Mouse (Mus musculus) layer of hippocampus, adult 9-10 months (tissue): Measurements from ENCODE around the gene Cd300lb.

Source experiments
- DNase-seq: peaks from one replicate; pipeline ENCODE4 v3.0.0; 2022; ENCODE audit warnings: low spot score

The Cd300lb gene

DNA sequence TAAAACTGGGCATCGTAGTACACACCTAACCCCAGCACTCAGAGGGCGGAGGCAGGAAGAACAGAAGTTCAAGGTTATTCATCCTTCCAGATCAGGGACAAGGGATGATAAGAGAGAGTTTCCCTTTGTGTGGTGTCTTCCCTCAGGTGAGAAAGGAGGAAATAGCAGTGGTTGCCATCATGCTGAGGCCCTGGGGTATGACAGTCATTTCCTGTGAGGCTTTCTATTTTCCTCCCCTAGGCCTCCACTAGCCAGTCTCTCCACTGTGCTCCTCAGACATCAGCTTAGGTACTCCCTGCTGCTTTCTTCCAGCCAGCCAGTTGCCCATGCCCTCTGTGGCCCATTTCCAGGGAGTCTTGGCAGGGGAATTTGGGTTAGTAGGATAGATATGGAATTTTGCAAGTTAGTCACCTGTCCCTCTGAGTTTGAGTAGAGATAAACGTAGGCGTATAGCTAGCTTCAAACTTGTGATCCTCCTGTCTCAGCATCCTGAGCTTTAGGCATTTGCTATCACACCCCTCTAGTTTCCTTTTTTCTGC is 50.9 kb downstream of the Cd300lb start:
- DNase-seq: no peak

GRCm38 (mm10) chr11:114880589-114880988 is 53.6 kb downstream of the Cd300lb start:
- DNase-seq: peak; percentile 29

DNA sequence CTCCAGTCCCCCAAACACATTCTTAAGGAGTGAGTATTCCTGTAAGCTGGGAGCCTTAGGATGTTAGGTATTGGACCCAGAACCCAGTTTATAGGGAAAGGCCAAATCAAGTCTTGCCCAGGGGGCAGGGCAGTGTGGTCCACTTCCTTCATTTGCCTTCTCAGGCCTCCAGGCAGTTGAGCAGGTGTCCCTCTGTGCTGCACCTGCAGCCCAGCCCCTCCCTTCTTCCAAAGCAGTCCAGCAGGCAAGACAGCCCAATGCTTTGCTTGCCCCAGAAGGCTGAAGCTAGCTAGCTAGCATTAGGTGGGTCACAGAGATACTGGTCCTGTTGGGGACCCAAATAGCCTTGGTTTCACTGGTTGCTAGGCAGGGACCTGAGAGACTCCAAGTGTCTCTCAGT is 54.0 kb downstream of the Cd300lb start:
- no peak for DNase-seq

- DNase-seq: peak; percentile 22
Measured at GRCm38 (mm10) chr11:114879666-114880065, 54.5 kb downstream of the Cd300lb start.

GRCm38 (mm10) chr11:114877145-114877544 is 57.0 kb downstream of the Cd300lb start:
- peak; percentile 49 for DNase-seq

DNA sequence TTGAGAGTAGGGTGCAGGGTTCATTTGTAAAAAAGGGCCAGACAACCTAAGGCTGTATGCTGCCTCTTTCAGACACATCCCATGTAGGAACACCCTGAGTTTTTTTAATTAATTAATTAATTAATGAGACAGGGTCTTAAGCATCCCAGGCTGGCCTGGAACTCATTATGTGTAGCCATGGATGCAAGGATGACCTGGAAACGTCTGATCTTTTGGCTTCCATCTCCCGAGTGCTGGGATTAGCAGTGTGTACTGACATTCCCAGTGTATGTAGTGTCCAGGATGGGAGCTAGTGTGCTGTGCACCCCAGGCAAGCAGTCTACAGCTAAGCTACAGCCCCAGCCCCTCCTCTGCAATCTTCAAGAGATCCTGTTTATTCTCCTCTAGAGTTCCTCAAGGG is 57.6 kb downstream of the Cd300lb start:
- DNase-seq: no peak

- no peak for DNase-seq
Measured at GRCm38 (mm10) chr11:114876176-114876575, 58.0 kb downstream of the Cd300lb start.

DNA sequence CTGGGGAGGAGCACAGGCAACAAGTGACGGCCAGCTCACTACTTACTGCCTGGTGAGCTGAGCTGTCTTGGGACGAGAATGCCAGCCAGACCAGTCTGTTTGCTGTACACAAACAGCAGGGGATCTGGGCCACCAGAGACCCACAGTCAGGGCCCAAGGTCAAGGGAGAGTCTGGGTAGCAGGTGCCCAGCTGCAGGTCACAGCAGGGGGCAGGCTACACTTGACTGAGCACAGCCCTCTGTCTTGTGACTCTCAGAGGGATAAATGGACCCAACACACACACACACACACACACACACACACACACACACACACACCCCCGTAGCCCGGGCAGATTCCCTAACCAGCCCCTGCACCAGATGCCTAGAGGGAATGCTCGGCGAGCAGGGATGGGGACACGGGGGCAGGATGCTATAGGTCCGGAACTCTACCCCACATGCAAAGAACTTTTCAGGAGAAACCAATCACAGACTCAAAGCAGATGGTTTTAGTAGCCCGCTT is 58.8 kb downstream of the Cd300lb start:
- no peak for DNase-seq

DNA sequence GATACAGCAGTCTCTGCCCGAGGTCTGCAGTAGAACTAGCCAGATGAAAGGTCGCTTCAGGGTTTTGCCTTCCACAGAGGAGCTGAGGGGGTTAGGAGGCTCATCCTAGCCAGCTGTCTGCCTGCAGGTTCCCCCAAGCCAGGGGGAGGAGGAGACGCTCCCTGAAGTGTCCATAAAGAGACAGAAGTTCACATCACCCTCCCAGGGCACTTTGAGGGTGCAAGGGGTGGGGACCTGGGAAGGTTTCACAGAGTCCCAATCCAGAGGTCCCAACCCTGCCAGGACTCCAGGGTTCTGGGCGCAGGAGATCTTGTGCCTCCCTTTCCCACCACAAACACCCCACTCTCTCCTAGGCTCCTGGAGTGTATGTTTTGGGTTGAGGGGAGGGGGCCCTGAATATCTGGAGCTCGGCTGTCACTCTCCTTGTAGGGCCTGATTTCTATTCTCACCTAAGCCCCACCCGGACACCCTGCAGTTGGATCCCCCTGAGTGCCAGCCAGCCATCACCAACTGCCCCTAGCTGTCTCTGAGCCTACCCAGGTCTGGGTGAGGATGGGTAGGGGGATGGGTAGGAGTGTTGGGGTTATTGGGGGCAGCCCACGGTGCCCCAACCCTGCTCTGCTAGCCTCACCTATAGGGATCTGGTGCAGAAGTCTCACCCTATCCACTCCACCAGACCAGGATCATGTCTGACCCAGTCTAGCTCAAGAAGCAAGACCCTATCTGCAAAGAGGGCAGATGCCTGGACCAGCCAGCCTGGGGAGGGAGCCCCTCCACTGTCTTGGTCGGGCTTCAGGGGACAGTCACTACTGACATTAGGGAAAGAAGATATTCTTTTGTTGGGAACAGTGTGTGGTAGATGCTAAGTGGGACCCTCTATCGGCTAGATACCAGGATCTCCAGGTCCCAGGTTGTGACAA is 59.7 kb downstream of the Cd300lb start:
- no peak for DNase-seq

GRCm38 (mm10) chr11:114873022-114873817 is 61.0 kb downstream of the Cd300lb start:
- DNase-seq: no peak
